Mouse (Mus musculus) naive thymus-derived CD4-positive, alpha-beta T cell, adult 2 months (primary cell): ENCODE measurements around the gene Gm13199.

ENCODE experiments used
- DNase-seq: peaks from one replicate; pipeline ENCODE4 v3.0.0-alpha.2; 2011; ENCODE audit warnings: low read depth

The Gm13199 gene

DNA sequence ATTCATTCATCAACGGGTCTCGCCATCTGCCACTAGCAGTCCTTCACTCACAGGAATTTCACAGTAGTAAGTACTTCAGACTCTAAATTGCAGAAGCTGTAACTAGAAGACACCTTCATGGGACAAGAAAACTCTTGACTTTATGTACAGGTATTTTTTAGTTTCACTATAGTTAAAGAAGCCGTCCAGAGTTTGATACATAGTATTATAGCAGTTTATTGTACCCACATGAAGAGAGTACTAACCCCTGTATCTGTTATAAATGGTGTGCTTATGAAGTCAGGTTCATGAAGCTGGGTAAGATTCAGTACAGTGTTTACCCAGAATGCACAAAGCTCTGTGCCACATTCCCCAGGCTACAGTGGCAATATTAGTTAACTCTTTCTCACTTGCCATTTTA, at the start of gene Gm13199:
Gene Gm13199, minus strand, starts transcription at position 101 of the 400 bp plus-strand sequence.
- DNase-seq, result no peak

DNA sequence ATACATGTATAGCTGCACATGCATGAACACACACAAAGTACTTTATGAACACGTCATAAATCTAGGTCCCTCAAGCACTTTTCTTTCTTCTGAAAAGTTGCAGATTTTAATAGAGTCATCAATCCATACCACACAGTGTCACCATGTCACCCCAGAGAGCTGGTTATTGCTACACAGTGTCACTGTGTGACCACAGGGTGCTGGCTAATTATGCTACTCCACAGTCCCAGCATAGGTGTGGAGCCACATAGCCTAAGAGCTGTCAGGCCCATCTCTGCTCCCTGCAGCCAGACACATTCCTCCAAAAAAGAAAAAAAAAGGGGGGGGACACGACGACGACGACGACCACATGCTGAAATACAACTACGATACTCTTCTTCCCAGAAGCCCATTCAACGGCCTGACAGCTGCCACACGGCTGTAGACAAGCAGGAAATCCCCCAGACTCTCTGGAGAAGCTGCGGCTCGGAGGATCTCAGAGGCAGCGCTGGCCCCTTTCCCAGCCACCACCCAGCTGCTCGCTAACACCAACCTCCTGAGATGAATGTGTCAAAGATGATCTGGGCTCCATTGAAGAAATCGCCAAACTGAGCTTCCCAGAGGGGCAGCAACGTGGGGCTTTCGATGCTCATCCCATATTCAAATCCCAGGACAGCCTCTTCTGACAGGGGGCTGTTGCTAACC, 48.7 kb upstream of the Gm13199 start:
- DNase-seq, result no peak

DNA sequence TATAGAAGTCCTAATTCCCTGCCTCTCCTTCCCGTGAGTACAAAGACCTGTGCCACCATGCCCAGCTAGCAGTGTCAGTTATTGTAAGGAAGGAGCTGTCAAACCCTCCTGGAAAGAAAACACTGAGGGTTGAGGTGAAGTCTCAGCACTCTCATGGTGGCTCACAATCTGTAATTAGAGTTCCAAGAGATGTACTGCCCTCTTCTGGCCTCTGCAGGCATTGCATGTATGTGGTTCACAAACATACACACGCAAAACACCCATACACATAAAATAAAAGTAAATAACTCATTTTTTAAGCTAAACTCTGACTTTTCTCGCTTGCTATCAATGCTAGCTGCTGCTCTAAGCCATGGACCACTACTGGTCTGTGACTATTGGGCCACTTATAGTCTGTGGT, 43.9 kb upstream of the Gm13199 start:
- peak; percentile 80 for DNase-seq

DNA sequence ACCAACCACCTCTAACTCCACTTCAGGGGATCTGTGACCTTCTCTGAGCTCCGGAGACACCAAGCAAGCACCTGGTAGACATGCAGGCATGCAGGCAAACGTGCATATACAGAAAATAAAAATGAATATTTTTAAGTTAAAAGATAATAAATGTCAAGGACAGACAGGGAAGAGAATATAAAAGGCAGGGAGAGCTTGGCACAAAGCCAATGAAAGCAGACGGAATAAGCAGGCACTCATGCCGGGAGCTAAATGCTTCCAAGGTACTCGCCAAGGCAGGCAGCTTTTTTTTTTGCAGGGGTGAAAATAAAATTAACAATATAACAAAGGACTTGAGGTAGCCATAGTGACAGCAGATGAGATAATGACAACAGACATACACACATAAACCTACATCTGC, 43.4 kb upstream of the Gm13199 start:
- DNase-seq, result no peak

DNA sequence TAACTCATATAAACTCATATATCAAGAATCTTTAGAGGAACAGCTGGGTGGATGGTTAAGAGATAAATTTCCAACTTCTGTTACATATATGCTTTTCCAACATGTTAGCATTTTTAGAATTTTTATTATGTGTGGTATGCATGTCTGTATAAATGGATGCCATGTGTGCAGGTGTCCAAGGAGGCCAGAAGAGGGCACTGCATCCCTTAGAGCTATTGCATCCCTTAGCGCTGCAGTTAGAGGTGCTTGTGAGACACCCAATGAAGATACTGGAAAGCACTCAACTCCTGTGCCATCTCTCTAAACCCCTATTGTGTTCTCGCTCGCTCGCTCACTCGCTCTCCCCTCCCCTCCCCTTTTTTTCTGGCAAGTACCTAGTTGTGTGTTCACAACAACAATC, 37.4 kb upstream of the Gm13199 start:
- peak; percentile 33 for DNase-seq

DNA sequence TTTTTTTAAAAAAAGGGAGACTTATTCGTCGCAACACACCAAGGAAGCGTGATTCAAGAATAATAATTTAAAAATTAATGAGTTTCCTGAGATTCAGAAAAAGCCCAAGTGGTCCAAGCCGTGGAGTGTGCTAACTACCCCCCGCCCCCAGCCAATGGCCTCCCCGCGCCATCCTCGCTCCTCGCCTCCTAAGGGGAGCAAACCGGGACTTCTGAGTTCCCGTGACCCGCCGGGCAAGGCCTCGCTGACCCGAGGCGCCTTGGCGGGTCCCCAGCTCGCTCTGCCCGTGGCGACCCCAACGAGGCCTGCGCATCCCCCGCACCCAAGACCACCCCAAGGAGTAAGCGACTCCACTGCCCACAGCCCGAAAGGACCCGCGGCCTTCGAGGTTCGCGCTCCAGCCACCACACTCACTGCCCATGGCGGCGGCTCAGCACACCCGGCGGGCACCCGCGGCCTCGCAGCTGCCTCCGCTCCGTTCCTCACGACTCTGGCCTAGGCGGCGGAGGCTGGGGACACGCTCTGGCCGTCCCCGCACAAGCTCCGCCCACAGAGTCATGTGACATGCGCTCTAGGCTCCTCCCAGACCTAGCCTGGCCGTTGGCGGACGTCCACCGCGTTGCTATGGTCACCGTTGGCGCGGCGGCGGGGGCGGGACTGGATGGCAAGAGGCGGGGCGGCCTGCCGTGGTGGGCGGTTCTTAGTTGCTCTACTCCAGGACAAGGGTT, 32.3 kb upstream of the Gm13199 start, which contains the start of gene Sec61a2:
Gene Sec61a2, minus strand, starts transcription at position 590 of the 728 bp plus-strand sequence.
- peak; percentile 96 for DNase-seq

DNA sequence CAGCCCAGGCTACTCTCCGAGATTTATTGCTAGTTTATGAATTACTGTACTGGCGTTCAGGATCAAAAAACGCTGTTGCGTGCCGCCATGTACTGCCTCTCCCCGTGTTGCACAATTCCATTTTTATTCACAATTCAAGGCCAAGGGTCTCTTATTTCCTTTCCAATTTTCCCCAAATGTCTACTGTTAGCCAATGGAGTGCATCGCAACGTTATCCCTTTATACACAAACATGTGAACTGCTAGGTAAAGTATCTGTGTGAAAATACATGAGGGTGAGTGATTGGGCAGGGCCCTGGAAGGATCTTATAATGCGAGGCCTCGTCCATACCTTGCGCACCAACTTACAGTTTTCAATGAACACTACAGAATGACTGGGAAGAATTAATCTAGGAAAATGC, 31.6 kb upstream of the Gm13199 start:
- peak; percentile 19 for DNase-seq

DNA sequence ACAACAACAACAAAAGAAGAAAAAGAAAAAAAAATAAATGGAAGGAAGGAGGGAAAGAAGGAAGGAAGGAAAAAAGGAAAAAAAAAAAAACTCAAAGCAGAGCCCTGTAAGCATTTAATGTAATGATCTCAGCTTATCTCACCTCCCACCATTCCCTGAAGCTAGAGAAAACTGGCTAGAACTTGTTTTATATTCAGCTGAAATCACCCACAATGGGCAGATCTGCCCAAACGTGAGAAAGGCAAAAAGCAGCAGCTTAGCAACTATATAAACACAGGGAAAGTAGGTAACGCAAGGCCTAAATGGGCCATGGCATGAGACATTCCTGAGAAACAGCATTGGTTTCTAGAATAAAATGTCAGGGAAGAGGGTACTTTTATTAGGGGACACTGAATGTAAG, 26.7 kb upstream of the Gm13199 start:
- no peak for DNase-seq

DNA sequence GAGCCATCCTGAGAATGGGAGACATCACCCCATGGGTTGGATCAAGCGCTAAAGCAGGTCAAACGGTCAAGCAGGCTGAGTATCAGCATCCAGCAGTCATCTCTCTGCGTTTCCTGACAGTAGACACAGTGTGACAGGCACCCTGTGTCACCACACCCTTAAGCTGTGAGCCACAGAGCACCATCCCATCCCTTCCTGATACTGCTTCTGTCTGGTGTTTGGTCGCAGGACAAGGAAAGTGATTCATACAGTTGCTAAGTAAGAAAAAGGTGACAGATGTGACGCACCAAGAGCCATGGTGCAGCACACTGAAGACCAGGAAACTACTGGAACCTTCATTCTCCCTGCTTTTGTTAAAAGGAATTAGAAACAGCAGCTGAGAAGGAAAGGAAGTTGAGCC, 26.1 kb upstream of the Gm13199 start:
- no peak for DNase-seq

DNA sequence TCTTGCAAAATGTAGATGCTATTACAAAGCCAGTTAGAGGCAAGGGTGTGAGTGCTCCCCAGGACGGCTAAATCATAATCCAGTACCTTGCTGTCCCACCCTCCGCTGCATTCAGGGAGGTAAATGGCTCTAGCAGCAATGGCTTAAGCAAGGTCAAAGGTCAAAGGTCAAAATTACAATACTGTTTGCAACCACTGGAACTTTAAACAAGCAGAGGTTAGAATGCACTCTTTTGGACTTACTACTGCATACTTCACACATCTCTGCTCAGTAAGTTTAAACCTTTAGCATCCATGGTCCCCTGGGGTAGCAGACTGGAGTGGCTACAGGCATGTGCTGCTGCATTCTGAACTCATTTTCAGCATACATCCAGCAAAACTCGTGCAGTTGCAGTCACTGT, 14.7 kb upstream of the Gm13199 start:
- DNase-seq, result no peak

DNA sequence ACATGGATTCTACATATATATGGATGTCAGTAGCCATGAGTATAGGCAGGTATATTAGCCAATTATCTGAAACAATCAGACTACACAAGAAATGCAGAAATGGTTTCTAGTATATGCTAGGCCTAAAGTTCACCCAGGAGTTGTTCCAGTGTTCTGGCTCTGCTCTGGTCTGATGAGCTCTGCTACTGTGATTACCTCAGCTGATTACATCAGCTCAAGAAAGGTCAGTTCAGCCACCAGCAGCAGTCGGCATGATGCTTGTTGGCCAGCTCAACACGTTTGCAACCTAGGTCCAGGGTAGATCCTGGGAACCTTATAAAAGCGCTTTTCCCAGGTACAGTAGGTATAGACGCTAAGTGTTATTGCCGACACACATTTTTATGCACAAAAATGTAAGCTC, 7.0 kb upstream of the Gm13199 start:
- no peak for DNase-seq

DNA sequence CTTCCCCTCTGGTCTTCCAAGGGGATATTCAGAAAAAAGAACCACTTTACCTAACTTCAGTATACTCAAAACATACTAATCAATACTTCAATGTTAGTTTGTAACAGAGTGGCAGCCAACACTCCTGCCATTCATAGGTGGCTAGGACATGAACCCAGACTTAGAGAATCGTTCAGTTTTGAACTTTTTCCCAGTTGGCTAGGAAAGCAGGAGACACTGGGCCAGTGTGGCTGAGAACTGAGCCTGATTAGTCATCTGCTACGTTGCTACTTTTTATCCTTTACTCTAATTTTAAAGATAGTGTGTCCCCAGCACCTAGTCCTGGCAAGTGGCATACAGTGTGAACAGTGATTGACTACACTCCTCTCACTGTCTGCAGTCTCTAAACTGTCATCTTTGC, 4.9 kb upstream of the Gm13199 start:
- no peak for DNase-seq

DNA sequence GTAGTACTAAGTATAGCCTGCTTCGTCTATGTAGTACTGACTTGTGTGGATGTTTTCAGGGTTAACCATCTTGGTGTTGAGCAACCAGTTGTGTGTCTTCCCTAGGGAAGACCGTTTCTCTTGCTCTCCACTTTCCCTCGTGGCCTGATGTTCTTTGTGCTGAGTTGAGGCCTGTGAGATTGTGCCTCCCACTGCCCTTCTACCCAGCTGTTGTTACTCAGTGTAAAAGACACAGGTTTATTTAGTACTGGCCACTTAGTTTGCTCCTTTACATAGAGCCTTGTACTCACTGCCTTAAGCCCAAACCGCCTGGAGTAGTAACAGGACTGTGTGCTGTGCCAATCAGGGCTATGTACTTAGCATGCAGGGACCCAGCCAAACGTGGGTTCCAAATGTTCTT, 10.9 kb downstream of the Gm13199 start:
- no peak for DNase-seq

DNA sequence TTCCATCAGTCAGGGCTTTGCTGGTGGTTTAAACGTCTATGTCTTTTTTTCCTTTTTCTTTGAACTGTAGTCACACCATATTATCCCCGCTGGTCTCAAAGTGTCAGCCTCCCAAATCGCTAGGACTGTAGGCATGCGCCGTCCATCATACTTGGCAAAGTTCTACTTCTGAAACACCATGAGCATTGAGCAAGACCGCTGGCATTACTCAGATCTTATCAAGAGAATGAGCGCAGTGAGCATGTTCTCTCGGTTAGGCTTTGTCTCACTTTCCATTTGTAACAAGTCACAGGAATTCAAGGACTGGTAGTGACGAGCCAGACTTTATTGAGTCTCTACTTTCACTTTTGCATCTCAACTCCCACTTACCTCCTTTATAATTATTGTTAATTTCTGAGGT, 11.6 kb downstream of the Gm13199 start:
- no peak for DNase-seq

DNA sequence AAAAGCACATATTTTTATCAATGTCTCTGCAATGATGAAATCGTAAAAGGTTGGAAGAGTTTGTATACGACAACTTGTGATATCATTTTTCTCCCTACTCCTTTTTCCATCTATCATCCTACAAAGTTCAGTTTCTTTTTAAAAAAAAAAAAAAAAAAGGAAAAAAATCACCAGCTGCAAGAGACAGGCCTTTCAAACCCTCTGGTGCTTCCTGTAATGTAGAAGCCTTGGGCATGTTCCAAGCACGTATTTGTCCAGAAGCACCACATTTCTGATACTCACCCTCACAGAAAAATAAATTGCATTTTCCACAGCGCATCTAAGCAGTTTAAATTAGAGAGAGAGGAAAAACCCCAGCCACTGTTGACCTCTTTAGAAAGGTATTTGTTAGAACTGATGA, 16.9 kb downstream of the Gm13199 start:
- no peak for DNase-seq

DNA sequence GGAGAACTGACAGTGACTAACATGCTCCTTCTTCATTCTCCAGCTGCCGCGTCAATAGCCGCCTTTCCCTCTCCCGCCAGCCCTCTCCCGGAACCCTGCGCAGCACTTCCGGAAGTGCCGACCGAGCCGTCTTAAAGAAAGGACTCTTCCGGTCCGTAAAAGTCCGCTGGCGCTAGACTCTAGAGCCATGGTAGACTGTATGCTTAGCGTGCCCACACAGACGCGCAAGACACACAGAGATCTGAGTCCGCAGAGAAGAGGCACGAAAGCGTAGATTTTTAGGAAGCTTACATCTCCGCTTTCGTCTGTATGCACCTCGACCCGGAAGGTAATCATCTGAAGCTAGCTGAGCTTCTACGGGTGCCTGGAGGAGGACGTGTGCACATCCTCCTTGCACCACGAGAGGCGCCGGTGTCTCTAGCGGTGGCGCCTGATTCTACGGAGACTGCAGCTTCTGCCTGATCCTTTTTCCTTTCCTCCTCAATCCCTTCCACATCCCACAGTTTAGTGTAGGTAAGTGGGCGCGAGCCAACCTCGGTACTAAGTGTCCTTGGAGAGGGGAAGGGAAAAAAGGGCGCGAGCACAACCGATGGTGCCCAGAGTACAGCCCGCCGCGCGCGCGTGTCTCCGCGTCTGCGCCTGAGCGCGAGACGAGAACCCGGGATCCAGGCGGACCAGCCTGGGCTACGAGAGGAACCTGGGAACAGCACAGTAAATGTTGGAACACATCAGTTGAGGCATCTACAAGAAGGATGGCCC, 17.7 kb downstream of the Gm13199 start, which contains the start of the genes Nudt5 and Cdc123:
Gene Nudt5, plus strand, starts transcription at position 147 of the 759 bp plus-strand sequence.
Gene Cdc123, minus strand, starts transcription at position 292 of the 759 bp plus-strand sequence.
- peak; percentile 92 for DNase-seq

DNA sequence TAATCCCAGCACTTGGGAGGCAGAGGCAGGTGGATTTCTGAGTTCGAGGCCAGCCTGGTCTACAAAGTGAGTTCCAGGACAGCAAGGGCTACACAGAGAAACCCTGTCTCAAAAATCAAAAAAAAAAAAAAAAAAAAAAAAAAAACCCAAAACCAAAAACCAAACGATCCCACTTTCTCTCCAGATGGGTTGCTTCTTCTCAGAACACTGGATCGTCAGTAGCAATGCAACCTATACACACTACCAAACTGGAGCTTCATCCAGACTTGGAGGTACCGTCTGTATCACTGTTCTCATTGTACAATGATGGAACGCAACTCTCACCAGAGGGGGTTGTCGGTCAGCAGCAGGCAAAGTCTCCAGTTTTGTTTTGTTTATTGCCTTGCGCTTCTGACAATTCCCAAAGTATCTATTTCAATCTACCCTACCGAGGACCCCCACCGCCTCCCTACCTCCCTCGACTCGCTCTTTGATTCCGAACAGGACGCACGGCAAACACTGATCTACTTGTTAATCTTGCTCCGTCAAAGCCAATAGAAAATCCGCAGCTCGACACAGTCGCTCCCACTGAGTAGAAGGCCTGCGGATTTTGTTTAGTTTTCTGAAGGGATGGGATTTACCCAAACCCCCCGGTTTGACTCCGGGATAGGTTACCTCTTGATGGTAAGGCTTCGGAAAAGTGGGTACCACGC, 18.4 kb downstream of the Gm13199 start:
- no peak for DNase-seq

DNA sequence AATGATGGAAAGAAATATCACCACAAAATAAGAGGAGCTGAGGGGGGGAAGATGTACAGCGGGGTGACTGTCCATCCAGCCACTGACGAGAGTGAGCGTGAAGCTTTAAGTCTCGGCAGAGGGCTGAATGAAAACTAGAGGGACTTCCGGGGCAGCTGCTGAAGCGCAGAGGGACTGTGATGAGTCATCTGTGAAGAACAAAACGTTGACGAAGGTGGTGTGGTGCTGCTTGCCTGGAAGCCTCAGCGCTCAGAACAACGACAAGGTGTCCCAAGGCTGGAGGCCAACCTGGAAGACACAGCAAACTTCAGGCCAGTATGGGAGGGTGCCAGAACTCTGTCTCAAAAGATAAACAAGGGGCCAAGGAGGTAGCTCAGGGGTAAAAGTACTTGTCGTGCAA, 21.9 kb downstream of the Gm13199 start:
- no peak for DNase-seq

DNA sequence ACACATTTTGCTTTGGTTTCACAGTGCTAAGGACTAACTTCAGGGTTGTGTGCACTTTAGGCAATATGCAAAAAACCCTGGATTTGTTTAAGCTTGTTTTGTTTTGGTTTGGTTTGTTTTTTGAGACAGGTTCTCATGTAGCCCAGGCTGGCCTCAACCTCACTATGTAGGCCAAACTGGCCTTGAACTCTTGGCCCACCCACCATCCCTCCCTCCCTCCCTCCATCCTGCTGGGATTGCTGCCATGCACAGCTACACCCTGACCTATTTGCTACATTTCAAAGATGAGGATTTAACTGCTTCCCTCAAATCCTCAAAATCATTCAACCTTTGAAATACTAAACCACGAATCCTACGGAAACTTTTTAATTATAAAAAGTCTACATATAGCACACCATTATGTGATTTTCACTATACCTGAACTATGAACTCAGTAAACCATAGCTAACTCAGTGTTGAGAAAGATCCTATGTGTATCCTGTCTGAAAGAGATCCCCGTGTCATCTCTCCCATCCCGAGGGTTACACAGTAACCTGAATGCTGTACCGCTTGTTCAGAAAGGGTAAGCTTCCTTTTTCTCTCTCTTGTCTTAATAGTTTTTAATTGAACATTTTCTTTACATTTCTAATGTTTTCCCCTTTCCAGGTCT, 37.3 kb downstream of the Gm13199 start:
- no peak for DNase-seq

DNA sequence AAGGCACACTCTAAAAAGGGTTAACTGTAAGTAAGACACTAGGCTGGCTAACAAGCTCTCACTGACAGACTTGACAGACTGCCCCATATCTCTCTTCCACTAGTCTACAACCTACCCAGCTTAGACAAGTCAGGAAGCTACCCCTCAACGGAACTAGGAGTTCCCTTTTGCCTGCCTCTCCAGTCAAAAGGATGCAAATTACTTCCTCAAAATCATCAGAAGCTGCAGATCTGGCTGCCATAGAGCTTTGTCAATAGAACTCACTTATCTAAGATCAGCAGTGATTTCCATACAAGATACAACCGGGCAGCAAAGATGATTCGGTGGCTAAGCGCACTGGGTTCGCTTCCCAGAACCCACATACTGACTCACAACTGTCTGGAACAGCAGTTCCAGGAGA, 38.0 kb downstream of the Gm13199 start:
- DNase-seq, result no peak

DNA sequence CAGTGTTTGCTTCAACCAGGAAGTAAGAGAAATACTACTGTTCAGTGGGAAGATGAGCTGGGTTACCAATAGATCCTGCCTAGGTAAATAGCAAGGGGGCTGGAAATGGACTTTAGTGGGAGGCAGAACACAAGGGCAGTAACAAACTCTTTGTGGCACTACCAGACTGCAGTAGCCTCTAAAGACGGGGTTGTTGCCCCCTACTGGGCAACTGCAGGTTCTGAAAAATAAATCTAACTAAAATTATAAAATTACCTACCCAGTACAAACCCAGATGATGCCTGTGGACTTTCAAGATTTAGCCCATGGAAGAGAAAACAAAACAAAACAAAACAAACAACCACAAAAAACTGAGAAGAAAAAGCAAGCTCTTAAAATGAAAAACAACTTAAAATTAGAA, 38.5 kb downstream of the Gm13199 start:
- DNase-seq, result peak; percentile 23

DNA sequence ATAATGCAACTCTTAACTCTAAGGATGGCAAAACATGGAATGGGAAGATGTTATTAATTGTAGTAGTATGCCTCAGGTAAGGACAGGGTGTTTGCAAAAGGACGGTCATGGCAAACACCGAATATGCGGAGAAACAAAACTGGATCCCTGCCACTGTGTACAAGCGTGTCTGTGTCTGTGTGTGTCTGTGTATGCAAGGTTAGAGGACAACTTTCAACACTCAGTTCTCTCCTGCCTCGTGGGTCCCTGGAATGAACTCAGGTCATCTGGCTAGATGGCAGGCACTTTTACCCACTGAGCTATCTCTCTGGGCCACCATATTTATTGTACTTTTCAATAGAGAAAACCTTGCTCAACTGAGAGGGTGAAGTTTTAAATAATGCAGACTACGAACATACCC, 40.3 kb downstream of the Gm13199 start:
- no peak for DNase-seq
